Mouse (Mus musculus) spleen, postnatal 36 days (tissue): Measurements from ENCODE around the gene Enpp3.
"Not testable (repeated sequence)": the region's sequence is repeated elsewhere in the genome, so short reads cannot be mapped to it uniquely, and the experiment has no call there.

Experiments used
- DNase-seq, 2 experiments: peaks; one replicate each; pipeline ENCODE4 v3.0.0; 2022; ENCODE audit warnings: low spot score in 2 of 2, mixed read lengths in 1 of 2

Enpp3 gene

GRCm38 (mm10) chr10:24823265-24823664 is 19.4 kb downstream of the Enpp3 start:
- no peak for DNase-seq

GRCm38 (mm10) chr10:24822842-24823241 is 19.8 kb downstream of the Enpp3 start:
- DNase-seq, result no peak

- no peak for DNase-seq
Measured at GRCm38 (mm10) chr10:24821990-24822676, 20.5 kb downstream of the Enpp3 start.

GRCm38 (mm10) chr10:24819526-24819925 is 23.1 kb downstream of the Enpp3 start:
- DNase-seq, result no peak

GRCm38 (mm10) chr10:24810639-24811038 is 32.0 kb downstream of the Enpp3 start:
- peak in 1 of 2 experiments; percentile 9 for DNase-seq

GRCm38 (mm10) chr10:24806756-24807155 is 35.9 kb downstream of the Enpp3 start:
- DNase-seq, result no peak

- no peak for DNase-seq
Measured at GRCm38 (mm10) chr10:24805876-24806275, 36.7 kb downstream of the Enpp3 start.

GRCm38 (mm10) chr10:24805173-24805572 is 37.5 kb downstream of the Enpp3 start:
- DNase-seq, result no peak

- DNase-seq, result not testable (repeated sequence)
Measured at GRCm38 (mm10) chr10:24802742-24803244, 39.8 kb downstream of the Enpp3 start.

- no peak for DNase-seq
Measured at GRCm38 (mm10) chr10:24801796-24802195, 40.8 kb downstream of the Enpp3 start.

GRCm38 (mm10) chr10:24797246-24797645 is 45.4 kb downstream of the Enpp3 start:
- peak; percentile 41 to 60 for DNase-seq

GRCm38 (mm10) chr10:24792756-24793155 is 49.9 kb downstream of the Enpp3 start:
- DNase-seq, result no peak

- peak; percentile 29 to 46 for DNase-seq
Measured at GRCm38 (mm10) chr10:24789747-24790545, 52.7 kb downstream of the Enpp3 start.

- no peak for DNase-seq
Measured at GRCm38 (mm10) chr10:24785345-24785744, 57.3 kb downstream of the Enpp3 start.

GRCm38 (mm10) chr10:24784624-24785276 is 57.9 kb downstream of the Enpp3 start:
- DNase-seq, result no peak

GRCm38 (mm10) chr10:24783946-24784345 is 58.7 kb downstream of the Enpp3 start:
- no peak for DNase-seq

- no peak for DNase-seq
Measured at GRCm38 (mm10) chr10:24778643-24779020, 64.0 kb downstream of the Enpp3 start.

GRCm38 (mm10) chr10:24777916-24778642 is 64.5 kb downstream of the Enpp3 start:
- DNase-seq, result no peak

- DNase-seq, result no peak
Measured at GRCm38 (mm10) chr10:24769496-24769895, 73.1 kb downstream of the Enpp3 start.

GRCm38 (mm10) chr10:24767695-24768094 is 74.9 kb downstream of the Enpp3 start:
- no peak for DNase-seq

- DNase-seq, result no peak
Measured at GRCm38 (mm10) chr10:24766061-24766460, 76.6 kb downstream of the Enpp3 start.
